Mouse (Mus musculus) ES-E14 (cell line): ENCODE measurements around the gene Syt6. TPM values are rescaled to one million over a fixed set of nuclear protein-coding genes. Genes with fewer than 3 reads are reported as not detected.
"Not testable (repeated sequence)": the region's sequence is repeated elsewhere in the genome, so short reads cannot be mapped to it uniquely, and the experiment has no call there.

Experiments
- DNase-seq: peaks from one replicate; pipeline ENCODE4 v3.0.0-alpha.2; 2013; ENCODE audit warnings: low read depth, low spot score
- H3K27ac ChIP-seq: 2 replicates; pipeline ENCODE4 v1.5.1; 2012; ENCODE audit warnings: low read depth, mild to moderate bottlenecking, low read length, moderate library complexity, mixed read lengths; ENCODE audit not compliant: poor library complexity, insufficient read depth, severe bottlenecking
- H3K36me3 ChIP-seq: 2 replicates; pipeline ENCODE4 v1.6.1; 2012; ENCODE audit warnings: mild to moderate bottlenecking, low read length, moderate library complexity, mixed read lengths; ENCODE audit not compliant: control insufficient read depth, poor library complexity, insufficient read depth, severe bottlenecking
- H3K4me1 ChIP-seq, 2 experiments: fragments of 150-350 bp in 1 of 2; sonication (generic) in 1 of 2; 2 replicates each; pipeline ENCODE4 v1.6.1; 2012; ENCODE audit warnings: low read length in 2 of 2, mild to moderate bottlenecking in 1 of 2, mixed read lengths in 1 of 2; ENCODE audit not compliant: control insufficient read depth in 2 of 2, insufficient read depth in 2 of 2, poor library complexity in 1 of 2
- H3K4me3 ChIP-seq, 2 experiments: fragments of 150-350 bp in 1 of 2; sonication (generic) in 1 of 2; 2 replicates each; pipeline ENCODE4 v1.5.1; 2012; ENCODE audit warnings: low read length in 2 of 2, low read depth in 1 of 2, mild to moderate bottlenecking in 1 of 2, mixed read lengths in 1 of 2; ENCODE audit not compliant: insufficient read depth in 1 of 2, poor library complexity in 1 of 2, severe bottlenecking in 1 of 2
- H3K9ac ChIP-seq: 2 replicates; pipeline ENCODE4 v1.6.1; 2012; ENCODE audit warnings: low read depth, mild to moderate bottlenecking, low read length, mixed read lengths; ENCODE audit not compliant: poor library complexity, insufficient read depth, severe bottlenecking
- H3K9me3 ChIP-seq: fragments of 150-350 bp; sonication (generic); 2 replicates; pipeline ENCODE4 v1.6.1; 2012; ENCODE audit warnings: low read depth, mild to moderate bottlenecking, low read length; ENCODE audit not compliant: control insufficient read depth, insufficient read depth
- CHD2 ChIP-seq: IDR thresholded peaks from 2 replicates; pipeline ENCODE4 v1.6.1; 2014; ENCODE audit warnings: mild to moderate bottlenecking, low read depth, low read length, inconsistent platforms
- HCFC1 ChIP-seq: IDR thresholded peaks from 2 replicates; pipeline ENCODE4 v1.6.1; 2012; ENCODE audit warnings: low read length, inconsistent platforms, borderline replicate concordance; ENCODE audit not compliant: insufficient read depth
- MAFK ChIP-seq: IDR thresholded peaks from 2 replicates; pipeline ENCODE4 v1.6.1; 2014; ENCODE audit warnings: mild to moderate bottlenecking, low read depth, low read length, inconsistent platforms; ENCODE audit not compliant: insufficient read depth
- ZC3H11A ChIP-seq: IDR thresholded peaks from 2 replicates; pipeline ENCODE4 v1.6.1; 2012; ENCODE audit warnings: low read depth, mild to moderate bottlenecking, inconsistent platforms, low read length, borderline replicate concordance
- ZNF384 ChIP-seq: IDR thresholded peaks from 2 replicates; pipeline ENCODE4 v1.6.1; 2012; ENCODE audit warnings: low read depth, low read length, inconsistent platforms
- in situ Hi-C, 2 experiments: fragments of 600-800 bp; cut with MboI; formaldehyde crosslinking; loops; one replicate each; pipeline ENCODE4 v1.15.1; 2025; ENCODE audit warnings: low sequenced_read_pairs in 2 of 2, inconsistent platforms in 1 of 2; ENCODE audit not compliant: unreplicated experiment in 2 of 2
- total RNA-seq: library from RNA; depleted of rRNA; stranded (reverse); fragments of 300-350 nt; gene quantifications from 2 replicates; pipeline ENCODE4 v1.2.3, GENCODE M21; 2012

Syt6 gene
- total RNA-seq, 1 experiment, result 0.22 TPM

DNA sequence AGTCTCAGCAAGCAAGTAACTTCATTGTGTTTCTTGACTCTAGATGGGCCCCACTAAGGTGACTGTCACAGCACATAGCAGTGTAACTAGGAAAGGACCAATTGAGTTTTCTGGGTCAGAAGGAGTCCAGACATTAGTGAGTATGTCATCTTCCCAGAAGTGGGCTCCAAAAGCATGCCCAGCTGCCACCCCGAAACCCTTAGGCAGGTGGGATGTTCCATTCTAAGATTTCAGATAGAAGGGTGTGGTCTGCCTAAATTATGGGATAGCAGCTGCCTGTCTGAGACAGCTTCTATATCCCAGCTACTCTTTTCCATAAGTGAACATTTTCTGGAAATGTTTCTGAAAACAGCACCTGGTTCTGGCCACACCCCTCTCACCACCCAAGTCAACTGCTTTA, 59.2 kb downstream of the Syt6 start:
- TF ChIP-seq ZNF384, result no peak
- no peak for TF ChIP-seq HCFC1
- TF ChIP-seq CHD2, result no peak
- no peak for TF ChIP-seq ZC3H11A
- TF ChIP-seq MAFK, result no peak
- in situ Hi-C loops, result loop anchor here in 1 of 2 experiments (5.0 kb wide), 1 partner anchor 103 kb away; the partner anchor contains the start of genes Gm10964 and Olfml3
- Histone ChIP-seq H3K9me3 (no peaks in the 10 kb centered on the region), H3K4me3 (no peak overlapping the region), H3K9ac (no peak overlapping the region), H3K36me3 (no peaks in the 10 kb centered on the region), H3K27ac (no peak overlapping the region), H3K4me1 (no peaks in the 10 kb centered on the region)
- DNase-seq, result no peak

DNA sequence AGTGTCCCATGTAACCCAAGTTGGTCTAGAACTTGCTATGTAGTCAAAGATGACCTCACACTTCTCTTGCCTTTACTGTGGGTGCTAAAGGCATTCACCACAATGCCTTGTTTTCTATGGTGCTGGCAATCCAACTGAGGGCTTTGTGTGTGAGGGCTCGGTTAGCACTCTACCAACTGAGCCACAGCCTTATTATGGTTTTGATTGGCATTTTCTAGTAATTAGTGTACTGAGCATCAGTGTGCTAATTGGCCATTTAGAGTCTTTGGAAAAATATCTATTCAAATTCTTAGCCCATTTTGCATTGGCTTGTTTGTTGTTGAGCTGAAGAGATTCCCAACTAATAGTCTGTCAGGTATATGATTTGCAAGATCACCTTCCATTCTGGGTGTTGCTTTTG, 62.6 kb downstream of the Syt6 start:
- TF ChIP-seq MAFK (no peak), CHD2 (no peak), ZC3H11A (no peak), ZNF384 (no peak), HCFC1 (no peak)
- no peak for DNase-seq
- Histone ChIP-seq H3K36me3 (no peaks in the 10 kb centered on the region), H3K4me3 (no peak overlapping the region), H3K9me3 (no peaks in the 10 kb centered on the region), H3K4me1 (peaks cover 0 to 2% of the 10 kb centered on the region in 2 experiments; a peak in 2 of 4 replicates), H3K9ac (no peak overlapping the region), H3K27ac (no peak overlapping the region)
- in situ Hi-C loops, result no loop called here

DNA sequence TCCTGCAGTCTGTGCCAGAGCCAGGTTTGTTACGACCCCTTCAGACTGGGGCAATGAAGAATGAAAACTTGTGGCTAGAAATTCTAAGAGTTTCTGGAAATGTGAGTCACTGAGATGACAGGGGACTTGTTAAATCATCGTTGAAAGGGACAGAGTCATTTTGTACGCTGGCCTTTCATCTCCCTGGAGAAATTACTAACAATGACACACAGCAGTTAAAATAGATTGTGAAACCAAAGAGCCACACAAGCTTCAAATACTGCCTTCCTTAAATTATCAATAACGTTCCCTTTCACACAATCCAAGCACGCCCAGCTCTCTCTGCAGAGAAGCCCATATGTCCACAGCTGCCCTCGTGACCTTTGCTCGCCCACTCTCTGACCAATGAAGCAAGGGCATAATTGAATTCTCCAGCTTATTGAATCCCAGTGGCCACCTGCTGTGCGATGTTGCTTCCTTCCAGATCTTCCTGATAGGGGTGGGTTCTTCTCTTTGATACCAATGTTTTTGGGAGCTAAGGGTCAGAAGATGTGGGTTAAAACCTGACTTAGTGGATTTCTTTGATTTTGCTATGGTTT, 65.3 kb downstream of the Syt6 start:
- DNase-seq, result no peak
- TF ChIP-seq ZC3H11A, result no peak
- TF ChIP-seq HCFC1, result no peak
- no peak for TF ChIP-seq CHD2
- TF ChIP-seq ZNF384, result no peak
- no peak for TF ChIP-seq MAFK
- no peaks in the 10 kb centered on the region for H3K9me3 ChIP-seq
- H3K27ac ChIP-seq, result no peak overlapping the region
- in situ Hi-C loops, result no loop called here
- H3K4me3 ChIP-seq, result no peak overlapping the region
- peaks cover 0 to 2% of the 10 kb centered on the region in 2 experiments; a peak in 2 of 4 replicates for H3K4me1 ChIP-seq
- H3K9ac ChIP-seq, result no peak overlapping the region
- no peaks in the 10 kb centered on the region for H3K36me3 ChIP-seq

DNA sequence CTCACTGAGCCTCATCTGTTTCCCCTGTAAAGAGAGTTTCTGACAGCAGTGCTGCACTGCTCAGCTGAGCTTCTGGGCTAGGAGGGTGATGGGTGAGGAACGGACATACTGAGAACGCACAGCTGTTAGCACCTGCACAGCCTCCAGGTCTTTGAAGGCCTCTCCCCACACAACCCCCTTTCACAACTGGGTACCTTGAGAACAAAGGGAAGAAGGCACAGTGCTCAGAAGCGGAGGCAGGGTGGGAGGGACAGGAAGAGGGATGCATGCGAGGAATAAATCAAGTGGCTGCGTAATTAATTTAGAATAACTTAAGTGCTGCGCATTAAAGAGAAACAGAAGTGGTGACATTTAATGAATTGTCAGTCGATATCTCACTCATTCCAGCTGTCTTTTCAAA, 66.3 kb downstream of the Syt6 start:
- H3K9me3 ChIP-seq, result no peaks in the 10 kb centered on the region
- TF ChIP-seq CHD2 (no peak), MAFK (no peak), HCFC1 (no peak), ZC3H11A (no peak), ZNF384 (no peak)
- in situ Hi-C loops, result no loop called here
- no peak overlapping the region for H3K9ac ChIP-seq
- DNase-seq, result no peak
- H3K4me1 ChIP-seq, result peaks cover 0 to 2% of the 10 kb centered on the region in 2 experiments; a peak in 2 of 4 replicates
- no peak overlapping the region for H3K27ac ChIP-seq
- H3K4me3 ChIP-seq, result no peak overlapping the region
- no peaks in the 10 kb centered on the region for H3K36me3 ChIP-seq

DNA sequence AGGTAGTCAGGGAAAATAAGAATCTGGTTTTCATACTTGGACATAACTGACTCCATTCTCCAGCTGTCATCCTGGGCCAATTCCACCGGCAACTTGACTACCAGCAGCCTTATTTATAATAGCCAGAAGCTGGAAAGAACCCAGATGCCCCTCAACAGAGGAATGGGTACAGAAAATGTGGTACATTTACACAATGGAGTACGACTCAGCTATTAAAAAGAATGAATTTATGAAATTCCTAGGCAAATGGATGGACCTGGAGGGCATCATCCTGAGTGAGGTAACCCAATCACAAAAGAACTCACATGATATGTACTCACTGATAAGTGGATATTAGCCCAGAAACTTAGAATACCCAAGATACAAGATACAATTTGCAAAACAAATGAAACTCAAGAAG, 70.9 kb downstream of the Syt6 start, which contains the start of gene Atg4a-ps:
Gene Atg4a-ps, minus strand, starts transcription at position 101 of the 400 bp plus-strand sequence.
- H3K4me1 ChIP-seq, in situ Hi-C loops, H3K9ac ChIP-seq, DNase-seq, H3K36me3 ChIP-seq, H3K9me3 ChIP-seq, H3K27ac ChIP-seq, H3K4me3 ChIP-seq: not testable (repeated sequence)
